Mouse (Mus musculus) gastrocnemius, postnatal 36 days (tissue): ENCODE data around the gene Stk11. TPM values are rescaled to one million over a fixed set of nuclear protein-coding genes. Genes with fewer than 3 reads are reported as not detected.

Source experiments
- DNase-seq, 2 experiments: peaks; one replicate each; pipeline ENCODE4 v3.0.0; 2022
- intact Hi-C: fragments of 180-260 bp; cut with DNase I; formaldehyde crosslinking; loops from one replicate; pipeline ENCODE4 v1.15.1; 2025
- total RNA-seq, 2 experiments: library from RNA; stranded (reverse); gene quantifications; 2 replicates each; pipeline ENCODE4 v1.2.3; 2021

Gene Stk11
- total RNA-seq, 2 experiments from 2014 or later, result 120 to 135 TPM

DNA sequence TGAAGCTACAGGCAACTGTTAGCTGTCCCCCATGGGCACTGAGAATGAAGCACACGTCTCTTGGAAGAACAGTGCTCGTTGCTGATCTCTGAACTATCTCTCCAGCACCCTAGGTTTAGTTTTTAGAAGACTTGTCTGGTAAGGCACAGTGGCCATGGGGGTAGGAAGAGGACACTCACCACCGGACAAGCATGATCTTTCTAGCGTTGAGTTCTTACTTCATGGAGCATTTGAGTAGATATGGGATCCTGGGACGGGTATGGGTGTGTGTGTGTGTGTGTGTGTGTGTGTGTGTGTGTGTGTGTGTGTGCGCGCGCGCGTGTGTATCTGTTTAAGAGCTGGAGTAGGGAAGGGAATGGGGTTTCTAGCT is 25.0 kb downstream of the Stk11 start, which contains the start of gene Cbarp:
Gene Cbarp, minus strand, starts transcription at position 170 of the 370 bp plus-strand sequence.
- no peak for DNase-seq
- intact Hi-C loops, result no loop called here

DNA sequence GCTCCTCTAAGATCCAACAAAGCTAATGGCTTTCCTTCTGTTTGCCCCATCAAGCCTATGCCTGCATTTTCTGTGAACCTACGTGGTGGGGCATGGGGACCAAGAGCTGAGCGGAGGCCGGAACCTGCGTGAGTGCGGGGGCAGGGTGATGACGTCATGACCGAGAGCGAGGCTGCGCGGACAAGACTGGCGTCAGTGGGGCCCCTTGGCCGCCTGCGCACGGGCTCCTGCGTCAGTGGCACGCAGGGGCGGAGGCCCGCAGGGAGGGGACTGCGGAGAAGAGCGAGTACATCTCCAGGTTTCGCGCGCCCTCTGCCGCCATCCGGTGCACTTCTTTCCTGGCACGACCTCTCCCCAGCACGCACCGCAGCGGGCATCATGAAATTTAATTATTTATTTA is 25.6 kb downstream of the Stk11 start:
- intact Hi-C loops, result no loop called here
- peak; percentile 87 to 91 for DNase-seq

DNA sequence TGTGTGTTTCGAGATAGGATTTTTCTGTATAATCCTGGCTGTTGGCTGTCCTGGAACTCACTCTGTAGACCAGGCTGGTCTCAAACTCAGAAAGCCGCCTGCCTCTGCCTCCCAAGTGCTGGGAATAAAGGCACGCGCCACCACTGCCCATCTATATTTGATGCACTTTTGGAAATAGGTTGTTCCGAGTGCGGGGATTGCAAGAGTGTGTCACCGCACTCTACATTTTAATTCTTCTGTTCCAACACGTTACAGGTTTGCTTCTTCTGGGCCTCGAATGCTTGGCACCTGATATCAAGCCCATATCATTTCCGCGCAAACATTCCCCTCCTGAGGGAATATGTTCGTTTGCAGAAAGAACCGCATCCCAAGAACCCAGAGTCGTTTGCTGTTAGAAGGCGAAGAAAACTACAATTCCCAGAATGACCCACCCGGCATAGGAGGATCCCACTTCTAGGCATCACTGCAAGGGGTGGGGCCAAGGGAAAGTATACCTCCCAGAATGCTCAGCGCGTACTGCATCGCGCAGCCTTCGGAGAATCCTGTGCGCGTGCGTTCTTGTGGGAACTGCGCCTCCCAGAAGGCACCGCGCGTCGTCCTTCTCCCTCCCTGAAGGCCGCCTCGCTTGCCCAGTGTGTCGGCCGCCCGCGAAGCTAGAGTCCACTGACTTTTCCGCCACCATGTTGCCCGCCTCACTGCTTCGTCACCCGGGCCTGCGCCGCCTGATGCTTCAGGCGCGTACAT is 26.4 kb downstream of the Stk11 start:
- peak; percentile 78 to 93 for DNase-seq
- intact Hi-C loops, result no loop called here

DNA sequence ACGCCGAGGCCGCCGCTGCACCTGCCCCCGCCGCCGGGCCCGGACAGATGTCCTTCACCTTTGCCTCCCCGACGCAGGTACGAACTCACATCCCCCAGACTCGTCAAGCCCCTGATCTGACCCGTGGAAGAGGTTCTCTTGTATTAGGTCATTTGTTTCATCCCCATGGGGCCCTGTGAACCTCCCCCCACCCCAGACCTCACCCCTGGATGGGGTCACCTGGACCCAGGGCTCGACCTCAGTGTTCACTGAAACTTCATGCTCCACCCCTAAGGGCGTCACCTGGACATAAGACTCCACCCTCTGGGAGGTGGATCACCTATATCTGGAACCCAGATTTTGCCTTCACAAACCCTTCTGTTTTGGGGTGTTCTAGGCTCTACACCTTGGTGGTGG is 26.9 kb downstream of the Stk11 start:
- DNase-seq, result no peak
- intact Hi-C loops, result no loop called here

DNA sequence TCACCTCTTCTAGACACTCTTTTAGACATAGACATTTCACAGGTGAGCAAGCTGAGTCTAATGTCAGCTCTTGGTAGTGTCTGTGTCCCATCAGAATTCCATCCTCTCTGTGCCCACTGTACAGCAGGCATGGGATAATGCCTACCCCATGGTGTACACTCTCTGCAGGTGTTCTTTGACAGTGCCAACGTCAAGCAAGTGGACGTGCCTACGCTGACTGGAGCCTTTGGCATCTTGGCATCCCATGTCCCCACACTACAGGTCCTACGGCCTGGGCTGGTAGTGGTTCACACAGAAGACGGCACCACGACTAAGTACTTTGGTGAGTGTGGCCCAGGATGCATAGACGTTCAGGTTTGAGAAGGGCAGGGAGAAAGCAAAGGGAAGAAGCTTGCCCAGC is 28.1 kb downstream of the Stk11 start:
- no peak for DNase-seq
- intact Hi-C loops, result no loop called here

DNA sequence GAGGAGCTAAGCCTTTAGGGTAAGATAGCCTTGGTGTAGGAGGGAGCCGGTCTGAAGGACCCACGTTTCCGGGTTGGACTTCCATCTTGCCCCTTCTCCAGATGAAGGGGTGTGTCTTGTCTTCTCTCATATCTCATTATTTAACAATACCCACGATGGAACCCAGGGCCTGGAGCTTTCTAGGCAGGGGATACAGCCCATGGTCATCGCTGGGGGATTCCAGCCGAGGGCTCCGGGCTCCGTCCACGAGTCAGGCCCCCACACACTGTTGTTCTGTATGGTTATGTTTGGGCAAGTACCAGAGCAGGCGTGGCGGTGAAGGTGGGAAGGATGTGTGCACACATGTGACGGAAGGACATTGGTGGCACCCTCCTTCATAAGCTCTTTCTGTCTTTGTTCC is 28.6 kb downstream of the Stk11 start:
- intact Hi-C loops, result no loop called here
- no peak for DNase-seq

DNA sequence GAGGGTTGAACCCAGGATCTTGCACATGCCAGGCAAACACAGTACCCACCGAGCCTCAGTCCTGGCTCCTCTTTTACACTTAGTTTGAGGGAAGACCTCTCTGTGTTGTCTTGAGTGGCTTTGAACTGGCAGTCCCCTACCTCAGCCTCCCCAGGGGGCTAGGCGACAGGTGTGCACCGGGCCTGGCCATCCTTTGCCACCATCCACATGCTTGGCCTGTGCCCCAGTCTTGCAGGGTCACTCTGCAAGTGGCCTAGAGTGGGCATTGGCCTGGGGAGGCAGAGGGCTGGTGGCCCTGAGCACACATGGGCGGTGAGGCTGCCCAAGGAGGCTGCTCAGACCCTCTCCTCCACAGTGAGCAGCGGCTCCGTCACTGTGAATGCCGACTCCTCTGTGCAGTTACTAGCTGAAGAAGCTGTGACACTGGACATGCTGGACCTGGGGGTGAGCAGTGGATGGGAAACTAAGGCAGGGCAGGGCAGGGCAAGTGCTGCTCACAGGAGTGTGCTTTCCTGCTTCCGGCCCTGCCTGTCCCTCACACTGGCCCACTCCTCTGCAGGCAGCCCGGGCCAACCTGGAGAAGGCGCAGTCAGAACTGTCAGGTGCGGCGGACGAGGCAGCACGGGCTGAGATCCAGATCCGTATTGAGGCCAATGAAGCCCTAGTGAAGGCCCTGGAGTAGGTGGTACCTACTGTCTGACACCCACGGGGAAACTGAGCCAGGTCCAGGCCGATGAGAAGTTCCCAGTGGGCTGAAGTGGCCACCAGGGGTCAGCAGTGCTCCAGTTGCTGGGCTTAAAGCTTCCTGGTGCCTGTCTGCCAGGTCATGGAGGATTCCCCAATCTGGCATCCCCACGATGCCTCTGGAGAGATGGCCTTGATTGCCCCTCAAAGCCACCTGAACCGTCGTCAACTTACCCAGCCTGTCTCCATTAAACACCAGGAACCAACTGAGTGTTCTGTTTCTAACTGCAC is 29.5 kb downstream of the Stk11 start:
- intact Hi-C loops, result loop anchor here (1.0 kb wide), 1 partner anchor 20 kb away; the partner anchor contains the start of gene Cirbp
- peak; percentile 74 to 80 for DNase-seq

DNA sequence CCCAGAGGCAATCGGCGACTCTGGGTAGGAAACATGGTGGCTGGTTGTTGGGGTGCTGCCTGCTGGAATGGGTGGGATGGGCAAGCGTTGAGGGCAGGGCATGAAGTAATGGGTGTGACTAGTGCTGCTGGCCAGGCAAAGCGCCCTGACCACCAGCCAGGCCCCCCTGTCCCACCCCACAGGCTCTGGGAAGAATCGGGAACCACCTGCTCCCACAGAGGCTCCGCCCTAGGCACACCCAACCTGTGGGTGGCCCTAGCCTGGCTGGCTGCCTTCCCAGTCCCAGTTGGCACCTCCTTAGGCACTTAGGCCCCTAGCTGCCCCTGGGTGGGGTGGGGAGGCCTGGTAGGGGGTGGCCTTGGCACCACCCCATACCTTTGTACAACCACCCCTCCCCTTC is 30.3 kb downstream of the Stk11 start:
- intact Hi-C loops, result loop anchor here (1.0 kb wide), 1 partner anchor 19 kb away; the partner anchor contains the start of gene Cirbp
- DNase-seq, result peak; percentile 30 to 45

DNA sequence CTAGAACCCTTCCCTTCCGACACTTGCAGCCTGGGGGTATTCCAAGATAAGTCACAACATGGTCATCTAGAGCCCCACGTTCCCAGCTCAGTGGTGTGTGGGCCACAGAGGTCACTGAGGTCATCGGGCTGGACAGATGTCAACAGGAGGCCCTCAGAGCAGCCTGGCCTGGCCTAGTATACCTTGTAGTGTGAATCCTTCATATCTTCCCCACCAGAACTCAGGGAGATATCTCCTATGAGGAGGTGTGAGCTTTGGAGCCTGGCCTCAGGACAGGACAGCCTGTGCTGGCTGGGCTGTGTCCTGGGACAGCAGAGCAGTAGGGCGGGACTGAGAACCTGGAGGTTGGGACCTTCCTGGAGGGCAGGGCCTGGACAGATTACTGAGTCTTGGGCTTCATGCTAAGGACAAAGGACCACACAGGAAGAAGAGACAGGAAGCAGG is 31.0 kb downstream of the Stk11 start:
- intact Hi-C loops, result no loop called here
- DNase-seq, result peak in 1 of 2 experiments; percentile 23

DNA sequence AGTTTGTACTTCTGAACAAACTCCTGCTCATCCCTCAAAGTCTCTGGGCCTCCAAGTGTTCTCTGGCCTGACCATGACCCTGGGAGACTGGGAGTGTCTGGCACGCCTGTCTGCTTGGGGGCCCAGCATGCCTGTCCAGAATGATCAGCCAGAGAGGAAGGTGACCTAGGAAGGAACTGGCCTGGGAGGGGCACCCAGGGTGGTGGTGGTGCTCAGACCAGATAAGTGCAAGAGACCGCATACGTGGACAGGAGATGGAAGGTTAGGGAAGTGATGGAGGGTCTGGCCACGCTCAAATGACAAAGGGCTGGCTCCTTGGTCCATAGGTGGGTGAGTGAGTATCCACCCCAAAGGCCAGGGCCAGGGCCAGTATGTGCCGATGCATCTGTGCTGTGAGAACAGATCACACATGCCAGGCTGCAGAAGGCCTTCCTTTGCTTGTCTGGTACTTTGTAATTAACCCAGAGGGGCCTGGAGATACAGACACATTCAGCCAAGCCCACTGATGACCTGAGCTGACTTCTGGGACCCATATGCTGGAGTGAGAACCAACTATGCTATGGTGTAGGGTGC is 31.6 kb downstream of the Stk11 start:
- DNase-seq, result peak in 1 of 2 experiments; percentile 35
- intact Hi-C loops, result no loop called here

DNA sequence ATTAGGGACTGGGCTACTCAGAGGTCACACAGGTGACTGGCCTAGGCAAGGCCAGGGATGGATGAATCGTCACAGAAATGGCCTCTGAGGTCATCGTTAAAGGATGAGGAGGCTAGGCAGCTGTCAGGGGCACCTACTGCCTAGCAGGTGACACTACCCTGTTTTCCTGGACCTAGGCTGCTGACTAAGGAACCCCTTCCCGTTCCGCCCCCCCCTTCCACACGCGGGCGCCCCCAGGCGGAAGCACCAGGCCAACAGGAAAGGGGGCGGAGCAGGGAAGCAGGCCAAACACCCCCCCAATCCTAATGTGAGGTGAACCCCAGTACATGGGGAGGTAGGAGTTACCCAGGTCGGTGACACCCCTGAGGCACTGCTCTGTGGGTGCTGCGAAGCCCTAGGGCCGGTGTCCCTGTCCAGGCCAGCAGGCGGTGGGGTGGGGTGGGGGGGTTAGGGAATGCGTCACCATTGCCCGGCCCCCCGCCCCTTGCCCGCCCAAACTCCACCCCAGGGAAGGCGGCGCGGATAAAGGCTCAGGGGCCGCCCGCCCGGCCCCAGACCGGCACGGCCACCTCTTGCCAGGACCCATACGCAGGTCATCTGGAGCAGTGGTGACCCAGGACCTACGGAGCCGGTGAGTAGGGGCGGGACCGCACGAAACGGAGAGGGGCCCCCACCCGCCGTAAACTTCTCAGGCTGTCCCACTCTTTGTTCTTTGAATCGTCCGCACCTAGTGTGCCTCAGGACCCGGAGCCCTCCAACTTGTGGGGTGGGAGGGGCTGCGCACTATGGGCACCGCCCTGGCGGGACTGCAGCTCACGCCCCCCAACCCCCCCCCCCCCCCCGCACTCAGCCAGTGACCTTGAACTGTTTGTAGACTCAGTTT is 32.4 kb downstream of the Stk11 start, which contains the start of gene Midn:
Gene Midn, plus strand, starts transcription at position 554 of the 883 bp plus-strand sequence.
- peak; percentile 82 to 86 for DNase-seq
- intact Hi-C loops, result no loop called here

DNA sequence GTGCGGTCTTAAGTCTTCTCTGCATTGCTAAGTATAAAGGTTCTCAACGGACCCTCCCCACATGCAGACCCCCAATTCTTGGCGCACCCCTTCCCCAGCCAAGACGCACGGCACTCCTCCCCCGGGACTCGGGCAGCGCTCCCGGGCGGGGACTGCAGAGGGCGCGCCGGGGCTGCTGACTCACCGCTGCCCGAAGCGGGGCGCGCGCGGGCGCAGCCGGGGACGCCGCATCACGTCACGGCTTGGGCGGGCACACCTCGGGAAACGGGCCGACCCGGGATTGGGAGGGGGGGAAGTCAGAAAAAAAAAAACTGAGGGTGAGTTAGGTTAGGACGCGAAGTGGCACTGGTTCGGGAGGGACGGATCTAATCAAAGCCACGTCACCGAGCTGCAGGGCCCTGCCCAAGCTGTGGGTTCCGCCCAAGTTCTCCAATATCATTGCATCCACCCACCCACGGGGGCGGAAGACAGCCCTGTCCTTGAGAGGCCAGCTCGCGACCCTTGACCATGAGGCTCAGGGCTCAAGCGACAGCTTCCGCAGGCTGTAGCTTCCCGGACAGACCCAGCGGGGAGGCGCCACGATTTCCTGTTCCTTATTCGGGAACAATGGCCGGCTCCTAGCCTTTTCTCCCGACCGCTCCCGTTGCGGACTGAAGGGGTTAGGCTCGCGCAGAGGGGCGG is 33.1 kb downstream of the Stk11 start:
- intact Hi-C loops, result no loop called here

DNA sequence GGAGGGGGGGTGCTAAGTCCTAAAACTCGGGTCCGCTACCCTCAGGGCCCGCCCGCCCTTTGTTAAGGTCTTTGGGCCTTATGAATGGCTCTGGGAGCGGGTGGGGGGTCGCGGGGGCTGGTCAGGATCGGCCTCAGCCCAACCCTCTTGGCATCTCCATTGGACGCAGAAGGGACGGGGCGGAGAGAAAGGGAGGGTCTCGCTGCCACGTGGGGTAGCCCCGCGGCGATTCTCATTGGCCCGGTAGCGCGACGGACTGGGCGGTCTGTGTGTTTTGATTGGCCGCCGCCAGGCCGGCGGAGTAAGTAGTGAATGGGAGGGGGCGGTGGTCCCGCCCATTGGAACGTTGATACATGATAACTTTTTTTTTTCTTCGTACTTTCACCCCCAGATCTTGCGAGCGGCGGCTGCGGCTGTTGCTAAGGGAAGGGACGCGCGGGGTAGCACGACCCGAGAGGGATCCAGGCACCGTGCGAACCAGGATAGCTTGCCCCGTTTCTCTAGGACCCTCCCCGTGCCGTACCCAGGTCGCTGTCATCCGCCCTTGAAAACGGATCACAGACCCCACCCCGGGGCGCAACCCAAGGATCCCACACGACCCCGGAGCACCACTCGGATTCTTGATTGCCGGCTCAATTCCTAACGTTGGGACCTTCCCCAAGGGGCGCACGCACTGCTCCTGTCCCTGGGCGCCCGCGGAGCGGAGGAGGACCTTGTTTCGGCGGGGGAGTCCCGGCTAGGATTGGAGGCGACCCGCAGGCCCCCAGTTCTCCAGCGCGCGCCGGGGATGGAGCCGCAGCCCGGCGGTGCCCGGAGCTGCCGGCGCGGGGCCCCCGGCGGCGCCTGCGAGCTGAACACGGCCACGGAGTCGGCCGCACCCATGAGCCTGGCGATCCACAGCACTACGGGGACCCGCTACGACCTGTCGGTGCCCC is 34.0 kb downstream of the Stk11 start:
- intact Hi-C loops, result no loop called here
- peak; percentile 90 to 96 for DNase-seq

More for the DNA sequence above, 33.1 kb downstream of the Stk11 start:
- peak; percentile 92 to 93 for DNase-seq

DNA sequence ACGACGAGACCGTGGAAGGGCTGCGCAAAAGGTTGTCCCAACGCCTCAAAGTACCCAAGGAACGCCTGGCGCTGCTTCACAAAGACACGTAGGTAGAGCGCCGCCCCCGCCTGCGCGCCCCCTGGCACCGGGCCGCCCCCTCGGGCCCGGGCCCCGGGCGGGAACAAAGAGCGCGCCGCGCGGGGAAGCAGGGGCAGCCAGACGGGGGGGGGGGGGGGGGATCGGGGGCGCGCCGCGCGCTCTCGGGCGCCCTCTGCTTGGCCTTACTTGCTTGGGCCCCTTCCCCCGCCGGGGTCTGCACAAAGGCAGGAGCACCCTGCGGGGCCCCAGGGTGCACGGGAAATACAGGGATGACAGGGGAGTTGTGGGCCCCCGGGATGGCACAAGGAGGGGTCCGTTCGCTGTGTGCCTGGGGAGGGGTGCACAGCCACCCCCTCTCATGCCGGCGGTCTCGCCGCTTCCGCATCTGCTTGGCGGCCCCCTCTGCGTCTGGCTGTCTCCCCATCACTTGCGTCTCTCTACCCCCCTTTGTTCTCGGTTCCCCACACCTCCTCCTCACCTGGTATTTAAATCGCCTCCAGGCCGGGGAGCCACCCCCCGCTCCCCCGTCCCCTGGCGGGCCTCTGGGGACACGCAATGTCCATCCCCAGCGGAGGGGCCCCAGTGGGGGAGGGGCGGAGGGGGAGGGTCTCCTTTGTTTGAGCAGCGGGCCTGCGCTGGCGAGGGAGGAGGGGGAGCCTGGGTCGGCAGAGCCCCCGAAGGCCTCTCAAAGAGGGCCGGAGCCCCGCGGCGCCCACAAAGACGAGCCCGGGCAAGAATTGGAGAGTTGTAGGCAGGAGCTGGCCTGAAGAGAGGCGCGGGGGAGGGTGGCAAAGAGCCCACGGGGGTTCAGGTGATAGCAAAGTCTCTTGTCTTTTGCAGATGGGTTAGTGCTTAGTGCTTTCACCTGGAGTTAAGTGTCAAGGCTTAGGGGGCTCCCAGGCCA is 34.9 kb downstream of the Stk11 start:
- no peak for DNase-seq
- intact Hi-C loops, result no loop called here

DNA sequence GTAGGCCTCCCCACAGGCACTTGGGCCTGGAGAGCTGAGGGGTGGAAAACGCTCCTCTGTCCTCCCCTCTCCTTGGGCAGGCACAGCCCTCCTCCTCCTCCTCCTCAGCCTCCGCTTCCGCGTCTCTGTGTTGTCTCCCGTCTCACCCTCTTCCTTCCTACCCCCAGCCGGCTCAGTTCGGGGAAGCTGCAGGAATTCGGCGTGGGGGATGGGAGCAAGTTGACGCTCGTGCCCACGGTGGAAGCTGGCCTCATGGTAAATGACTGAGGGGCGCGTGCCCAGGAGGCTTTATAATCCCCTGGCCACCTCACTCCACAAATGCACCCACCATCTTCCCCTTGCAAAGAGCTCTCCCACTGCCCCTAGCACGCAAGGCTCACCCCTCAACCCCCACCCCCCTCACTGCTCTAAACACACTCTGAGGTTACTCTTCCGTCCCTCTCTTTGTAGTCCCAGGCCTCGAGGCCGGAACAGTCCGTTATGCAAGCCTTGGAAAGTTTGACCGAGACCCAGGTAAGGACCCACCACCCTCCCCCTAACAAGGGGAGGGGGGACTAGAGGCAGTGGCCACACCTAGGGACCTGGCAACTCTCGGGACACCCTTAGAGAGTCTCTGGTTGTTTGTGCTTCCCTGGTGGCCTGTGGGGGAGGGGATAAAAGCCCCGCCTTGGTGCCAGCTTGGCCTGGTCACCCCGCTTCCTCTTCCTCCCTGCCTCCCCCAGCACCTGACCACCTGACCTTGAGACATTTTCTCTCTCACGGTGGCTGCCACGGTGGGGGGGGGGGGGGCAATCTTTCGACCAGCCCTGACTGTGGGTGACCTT is 35.8 kb downstream of the Stk11 start:
- intact Hi-C loops, result no loop called here
- DNase-seq, result no peak
